Mouse (Mus musculus): ENCODE data around the gene Adgrg5. TPM values are rescaled to one million over a fixed set of nuclear protein-coding genes. Genes with fewer than 3 reads are reported as not detected.

The Adgrg5 gene
- polyA plus RNA-seq (2017; shearing (Covaris generic)): 1 to 10 TPM; 1.8 to 4.3 (median 4.1) TPM

GRCm38 (mm10) chr8:94923405-94923804 lies at the start of gene Adgrg5:
Gene Adgrg5 (plus strand): TSS chr8:94923694.
- no peak for ATAC-seq

- peak; percentile 38 for ATAC-seq
These were observed 49.1 kb upstream of the Adgrg5 start for GRCm38 (mm10) chr8:94874358-94874757.

GRCm38 (mm10) chr8:94875096-94875870 lies 48.2 kb upstream of the Adgrg5 start:
- ATAC-seq: no peak

- ATAC-seq: no peak
These were observed 47.7 kb upstream of the Adgrg5 start for GRCm38 (mm10) chr8:94875871-94876150.

GRCm38 (mm10) chr8:94876197-94876730 lies 47.2 kb upstream of the Adgrg5 start, which contains the start of gene Dok4:
Gene Dok4 (minus strand): TSS chr8:94876330.
- peak; percentile 79 for ATAC-seq

GRCm38 (mm10) chr8:94876820-94877219 lies 46.7 kb upstream of the Adgrg5 start:
- no peak for ATAC-seq

GRCm38 (mm10) chr8:94880742-94881141 lies 42.8 kb upstream of the Adgrg5 start:
- ATAC-seq: no peak

- ATAC-seq: no peak
These were observed 35.0 kb upstream of the Adgrg5 start for GRCm38 (mm10) chr8:94888383-94889036.

- no peak for ATAC-seq
These were observed 30.6 kb upstream of the Adgrg5 start for GRCm38 (mm10) chr8:94892917-94893316.

- ATAC-seq: no peak
These were observed 24.2 kb upstream of the Adgrg5 start for GRCm38 (mm10) chr8:94899262-94899661.

GRCm38 (mm10) chr8:94900617-94901016 lies 22.9 kb upstream of the Adgrg5 start:
- ATAC-seq: no peak

- no peak for ATAC-seq
These were observed 22.5 kb upstream of the Adgrg5 start for GRCm38 (mm10) chr8:94901031-94901430.

- ATAC-seq: no peak
These were observed 19.8 kb upstream of the Adgrg5 start for GRCm38 (mm10) chr8:94903709-94904108.

- no peak for ATAC-seq
These were observed 18.9 kb upstream of the Adgrg5 start for GRCm38 (mm10) chr8:94904450-94905175.

- no peak for ATAC-seq
These were observed 15.7 kb upstream of the Adgrg5 start for GRCm38 (mm10) chr8:94907591-94908300.

GRCm38 (mm10) chr8:94908847-94909246 lies 14.6 kb upstream of the Adgrg5 start:
- ATAC-seq: peak; percentile 73

- no peak for ATAC-seq
These were observed 10.3 kb upstream of the Adgrg5 start for GRCm38 (mm10) chr8:94913061-94913660.

- ATAC-seq: no peak
These were observed 9.2 kb upstream of the Adgrg5 start for GRCm38 (mm10) chr8:94914256-94914655.

- no peak for ATAC-seq
These were observed 8.8 kb upstream of the Adgrg5 start for GRCm38 (mm10) chr8:94914701-94915101.

- no peak for ATAC-seq
These were observed 7.1 kb upstream of the Adgrg5 start for GRCm38 (mm10) chr8:94916311-94916959.

- no peak for ATAC-seq
These were observed 6.6 kb upstream of the Adgrg5 start for GRCm38 (mm10) chr8:94916960-94917324.

GRCm38 (mm10) chr8:94917352-94917751 lies 6.1 kb upstream of the Adgrg5 start:
- ATAC-seq: peak; percentile 56

Measured in inflammation-experienced regulatory T-cells, adult 6 months (primary cell).